ENCODE assay signal across 8 mouse cellular contexts in genomic region chr13:43201033-43201432, GRCm38 (mm10). TPM values are rescaled to one million over a fixed set of nuclear protein-coding genes. Genes with fewer than 3 reads are reported as not detected.
DNase-seq lines count a peak whose midpoint lies in the region; ATAC-seq and TF ChIP-seq lines count a peak whose summit lies in the region.
"Had no signal": no experiment of that assay in that cellular context is flagged by ENCODE, and none has a peak within 500 bp of the region (broad histone marks: within the 10 kb centered on the region; RNA-seq: fewer than 3 reads in every experiment).

No protein-coding gene starts in this region.

- H3K9me3 ChIP-seq in lung, embryonic 14.5 days (ENCODE audit: low read depth, low read length) = no peaks in the 10 kb centered on the region
- H3K9me3 ChIP-seq in lung, postnatal 0 days (ENCODE audit: low read length) = no peaks in the 10 kb centered on the region

- peak; percentile 73 for TF ChIP-seq CTCF in lung, embryonic 14.5 days (IDR thresholded peaks at IDR 0.05; ENCODE audit: low read depth)
- TF ChIP-seq CTCF in lung, postnatal 0 days (IDR thresholded peaks at IDR 0.05) = peak; percentile 85
- TF ChIP-seq CTCF in testis, adult 2 months (IDR thresholded peaks at IDR 0.05; ENCODE audit: control insufficient read depth, insufficient read depth, insufficient replicate concordance, low read depth, low read length) = peak; percentile 86

- no peak overlapping the region for H3K4me3 ChIP-seq in lung, embryonic 14.5 days (ENCODE audit: low read depth, low read length)
- no peak overlapping the region for H3K4me3 ChIP-seq in lung, postnatal 0 days (ENCODE audit: low read depth, low read length)
- peak overlapping the region; percentile 20 for H3K4me3 ChIP-seq in testis, adult 2 months (ENCODE audit: control insufficient read depth, low read depth, low read length)
- H3K4me3 ChIP-seq: erythroblast, embryonic 14.5 days had no signal

- TF ChIP-seq POLR2A in testis, adult 2 months (IDR thresholded peaks at IDR 0.05; ENCODE audit: control insufficient read depth, low read depth, low read length) = no peak

- DNase-seq in lung, embryonic 14.5 days = peak; percentile 67
- DNase-seq in lung, adult 18-20 months = no peak
- DNase-seq in R1 (ENCODE audit: low read depth, low spot score) = peak; percentile 71
- DNase-seq in cerebellum, adult 9-10 months = peak; percentile 71
- DNase-seq in heart, postnatal 14 days = peak; percentile 53 to 67
- DNase-seq in lung, postnatal 0 days (ENCODE audit: low spot score) = peak; percentile 63

- H3K4me2 ChIP-seq in lung, embryonic 14.5 days = no peak overlapping the region
- H3K4me2 ChIP-seq in lung, postnatal 0 days (replicated peaks; ENCODE audit: low read depth, low read length) = no peak overlapping the region

- H3K9ac ChIP-seq in lung, embryonic 14.5 days = no peak overlapping the region
- H3K9ac ChIP-seq in lung, postnatal 0 days (replicated peaks; ENCODE audit: low read depth) = no peak overlapping the region

- intact Hi-C loops in heart, postnatal 14 days (cut with DNase I) = loop anchor here (2.0 to 5.0 kb wide), 3 partner anchors 36 to 102 kb away; no protein-coding TSS in a partner anchor

- no peak for TF ChIP-seq EP300 in lung, postnatal 0 days (IDR thresholded peaks at IDR 0.05)

- 45% methylated on average over 22 of the region's 22 CpGs for WGBS in lung, embryonic 14.5 days
- 47% methylated on average over 22 of the region's 22 CpGs for WGBS in lung, postnatal 0 days

- no peaks in the 10 kb centered on the region for H3K36me3 ChIP-seq in lung, embryonic 14.5 days (ENCODE audit: insufficient read depth)
- no peaks in the 10 kb centered on the region for H3K36me3 ChIP-seq in lung, postnatal 0 days (ENCODE audit: insufficient read depth, low read length)
- no peaks in the 10 kb centered on the region for H3K36me3 ChIP-seq in testis, adult 2 months (ENCODE audit: control insufficient read depth, insufficient read depth, low read length)

- H3K27ac ChIP-seq in lung, embryonic 14.5 days (ENCODE audit: low read depth) = no peak overlapping the region
- H3K27ac ChIP-seq in lung, postnatal 0 days (ENCODE audit: low read length) = no peak overlapping the region
- no peak overlapping the region for H3K27ac ChIP-seq in testis, adult 2 months (ENCODE audit: control insufficient read depth, insufficient read depth, low read depth, low read length)

- ATAC-seq in lung, embryonic 14.5 days (ENCODE audit: insufficient read depth) = no peak
- ATAC-seq in lung, postnatal 0 days = no peak

- H3K4me1 ChIP-seq in lung, embryonic 14.5 days (ENCODE audit: insufficient read depth) = peaks cover 21% of the 10 kb centered on the region
- H3K4me1 ChIP-seq in lung, postnatal 0 days (ENCODE audit: insufficient read depth, low read depth, low read length) = peaks cover 19% of the 10 kb centered on the region; the same call in 1 of the 2 replicates
- peaks cover 2% of the 10 kb centered on the region; the same call in 1 of the 2 replicates for H3K4me1 ChIP-seq in testis, adult 2 months (ENCODE audit: control insufficient read depth, insufficient read depth, low read length)

- no peaks in the 10 kb centered on the region for H3K27me3 ChIP-seq in lung, embryonic 14.5 days (ENCODE audit: insufficient read depth, low read length)
- no peaks in the 10 kb centered on the region for H3K27me3 ChIP-seq in lung, postnatal 0 days (replicated peaks; ENCODE audit: insufficient read depth, low read length)
- H3K27me3 ChIP-seq in testis, adult 2 months (ENCODE audit: control insufficient read depth, insufficient read depth, low read length) = no peaks in the 10 kb centered on the region

RNA-seq across cellular contexts. Expression of gene Tbc1d7, which starts 29.7 kb away (rescaled TPM):
- polyA plus RNA-seq in lung, embryonic 14.5 days (2014; fragmentation: Nextera tagmentation; extraction: Ambion mirVana) = 49.9 and 53.6 TPM in 2 replicates
- total RNA-seq in heart, postnatal 14 days (2021) = 10 to 100 TPM; 29.7 to 35.3 TPM
- polyA plus RNA-seq in lung, postnatal 0 days (2015; fragmentation: Nextera tagmentation; extraction: Ambion mirVana) = 25.4 and 27.5 TPM in 2 replicates
- 18.1 and 19.6 TPM in 2 replicates for polyA plus RNA-seq in testis, adult 2 months (2012; rRNA removed)

Comparison
In these comparisons a context has a peak if more than half of its experiments do, and no peak if none do; other contexts are left out.
1. DNase-seq: peak in lung, embryonic 14.5 days (single experiment), R1 (single experiment), cerebellum, adult 9-10 months (single experiment), heart, postnatal 14 days (2 of 2) and lung, postnatal 0 days (single experiment); none in lung, adult 18-20 months (0 of 2).
2. Peak in every context shown above with its lines, with median percentiles within 50 percentile points of each other: CTCF ChIP-seq.